Mouse (Mus musculus) brain, adult 2 months (tissue): Measurements from ENCODE around the gene Nav2.

ENCODE experiments used
- DNase-seq: peaks from one replicate; pipeline ENCODE4 v3.0.0; 2011; ENCODE audit warnings: low read depth, low spot score

Gene Nav2

DNA sequence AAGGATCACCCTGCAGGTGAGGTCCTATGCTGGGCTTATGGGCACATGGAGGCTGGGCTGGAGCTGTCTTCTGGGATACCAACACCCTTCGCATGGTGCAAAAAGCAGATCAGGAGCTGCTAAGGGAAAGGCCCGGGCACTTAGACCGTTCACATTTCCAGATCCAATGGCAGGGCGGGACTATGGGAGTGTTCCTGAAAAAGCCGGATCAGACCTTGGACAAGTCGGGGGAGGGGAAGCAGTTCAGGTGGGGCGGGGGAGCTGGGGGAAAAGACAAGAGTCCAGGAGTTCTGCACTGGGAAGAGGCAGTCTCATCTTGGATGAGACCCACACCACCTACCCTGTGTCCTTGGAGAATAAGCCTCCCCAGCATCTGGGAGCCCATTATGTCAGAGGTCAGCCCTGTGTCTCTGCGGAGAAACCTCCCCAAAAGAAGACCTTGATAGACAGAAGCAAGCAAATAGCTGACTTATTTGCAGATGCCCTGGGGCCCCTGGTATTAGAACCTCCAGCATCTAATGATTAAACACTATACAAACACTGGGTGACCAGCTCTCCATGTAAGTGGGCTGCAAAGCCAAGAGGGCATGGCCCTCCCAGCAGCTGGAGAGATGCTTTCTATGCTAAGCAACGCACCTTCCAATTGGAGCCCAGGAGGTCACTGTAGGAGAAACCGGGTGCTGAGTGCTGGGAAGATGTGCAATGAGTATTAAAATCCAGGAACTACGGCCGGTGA is 597.7 kb downstream of the Nav2 start:
- no peak for DNase-seq

DNA sequence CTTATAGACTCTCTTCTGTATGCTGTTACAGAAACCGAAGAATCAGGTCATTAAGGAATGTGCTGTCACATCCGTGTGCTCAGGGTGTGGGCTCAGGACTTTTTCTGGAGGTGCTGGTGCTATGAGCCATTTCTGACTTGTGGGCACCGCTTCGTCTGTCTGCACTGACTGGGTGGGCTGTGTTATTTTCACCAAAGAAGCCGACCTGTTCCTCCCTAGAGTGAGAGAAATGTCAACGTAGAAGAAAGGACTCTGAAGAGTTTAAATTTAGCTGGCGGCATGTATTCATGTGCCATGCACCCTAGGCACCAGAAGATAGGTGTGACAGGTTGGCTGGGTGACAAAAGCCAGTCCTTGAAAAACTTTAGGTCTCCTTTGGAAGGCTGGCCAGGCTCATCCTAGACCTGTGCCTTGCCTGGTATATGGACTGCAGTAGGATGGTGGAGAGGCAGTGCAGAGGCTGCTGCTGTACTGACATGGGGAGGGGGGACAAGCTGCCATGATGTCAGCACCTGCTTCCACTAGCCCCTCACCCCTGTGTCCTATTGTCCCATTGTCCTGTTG is 599.5 kb downstream of the Nav2 start:
- peak; percentile 68 for DNase-seq

DNA sequence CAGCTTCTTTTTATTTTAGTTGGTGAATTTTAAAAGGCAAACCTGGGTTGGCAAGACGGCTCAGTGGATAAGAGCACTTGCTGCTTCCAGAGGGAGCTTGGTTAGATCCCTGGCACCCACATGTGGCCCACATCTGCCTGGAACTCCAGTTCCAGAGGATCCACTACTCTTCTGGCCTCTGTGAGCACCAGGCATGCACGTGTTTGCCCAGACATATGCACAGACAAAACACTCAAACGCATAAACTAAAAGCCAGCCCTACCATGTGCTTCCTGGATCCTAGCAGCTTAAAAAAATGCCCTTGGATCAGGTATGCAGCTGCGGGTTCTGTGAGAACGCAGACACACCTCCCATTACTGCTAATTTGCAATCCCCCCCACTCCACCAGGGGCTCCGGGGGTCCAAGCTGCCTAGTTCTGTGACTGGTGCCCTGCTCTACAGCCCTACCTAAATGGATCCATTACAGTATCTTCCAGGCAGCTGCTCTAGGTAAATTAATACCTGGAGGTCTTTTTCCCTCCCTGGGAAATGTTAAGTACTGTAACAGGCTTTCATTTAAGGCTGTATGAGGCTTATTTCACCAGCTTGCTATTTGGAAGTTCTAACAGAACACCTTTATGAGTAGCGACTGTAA is 603.4 kb downstream of the Nav2 start:
- no peak for DNase-seq

DNA sequence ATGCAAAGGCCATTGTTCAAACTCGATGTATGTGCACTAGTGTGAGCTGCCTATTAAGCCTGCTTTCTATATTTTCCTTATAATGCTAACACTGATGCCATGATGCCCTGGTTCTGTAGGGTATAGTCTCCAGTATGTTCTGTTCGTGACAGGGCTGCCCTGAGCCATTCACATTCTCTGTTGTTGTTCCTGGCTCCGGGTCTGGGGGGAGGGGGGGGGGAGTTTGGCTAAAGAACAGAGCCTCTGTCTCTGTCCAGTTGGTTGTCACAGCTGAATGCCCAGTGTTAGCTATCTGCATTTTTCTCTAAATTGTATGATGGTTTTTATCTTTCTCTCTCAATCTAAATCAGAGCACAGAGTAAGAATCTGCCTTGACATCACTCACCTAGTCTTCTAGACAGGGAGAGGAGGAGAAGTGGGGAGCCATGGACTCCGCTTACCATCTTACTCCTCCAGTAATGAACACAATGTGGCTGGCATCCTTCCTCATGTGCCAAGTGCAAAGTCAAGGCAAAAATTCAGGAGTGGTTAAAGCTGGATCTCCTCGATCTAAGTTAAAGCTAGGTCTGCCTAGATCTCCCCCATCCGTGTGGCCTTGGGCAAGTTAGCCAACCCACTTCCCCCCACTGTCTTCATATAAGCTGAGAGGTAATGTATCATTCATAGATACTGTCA is 605.4 kb downstream of the Nav2 start:
- peak; percentile 56 for DNase-seq

DNA sequence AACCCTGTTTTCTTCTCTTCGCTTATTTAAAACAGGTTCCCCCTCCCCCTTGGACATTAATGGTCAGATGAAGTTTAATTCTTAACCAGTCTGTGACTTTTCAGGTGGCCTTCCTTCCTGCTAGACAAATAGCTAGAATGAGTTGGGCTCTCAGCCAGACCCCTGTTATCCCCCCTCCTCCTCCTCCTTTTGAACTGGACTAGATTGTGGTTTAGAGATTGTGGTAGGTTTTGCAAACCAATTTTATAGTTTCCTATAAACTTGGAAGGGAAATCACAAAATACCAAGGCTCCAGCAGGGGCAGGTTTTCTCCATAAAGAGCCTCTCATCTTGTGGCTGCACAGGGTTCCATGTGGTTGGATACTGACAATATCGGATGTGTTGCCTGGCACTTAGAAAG is 606.5 kb downstream of the Nav2 start:
- no peak for DNase-seq

DNA sequence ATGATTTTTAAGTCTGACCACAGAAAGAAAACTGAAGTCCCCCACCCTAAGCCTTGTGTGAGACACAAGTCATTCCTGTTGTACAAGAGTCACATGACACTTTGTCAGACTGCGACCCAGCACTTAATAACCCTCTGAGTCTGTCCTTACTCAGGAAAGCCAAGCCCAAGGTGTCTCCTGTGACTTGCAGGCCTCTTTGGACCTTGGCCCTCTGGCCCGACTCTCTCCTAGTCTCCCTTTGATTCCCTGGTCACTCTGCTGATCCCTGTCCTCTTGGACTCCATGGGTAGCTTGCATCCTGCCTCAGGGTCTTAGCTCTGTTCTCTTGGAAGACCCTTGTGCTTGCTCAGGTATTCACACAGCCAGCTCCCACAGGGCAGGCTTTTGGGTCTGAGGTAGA is 612.0 kb downstream of the Nav2 start:
- no peak for DNase-seq

DNA sequence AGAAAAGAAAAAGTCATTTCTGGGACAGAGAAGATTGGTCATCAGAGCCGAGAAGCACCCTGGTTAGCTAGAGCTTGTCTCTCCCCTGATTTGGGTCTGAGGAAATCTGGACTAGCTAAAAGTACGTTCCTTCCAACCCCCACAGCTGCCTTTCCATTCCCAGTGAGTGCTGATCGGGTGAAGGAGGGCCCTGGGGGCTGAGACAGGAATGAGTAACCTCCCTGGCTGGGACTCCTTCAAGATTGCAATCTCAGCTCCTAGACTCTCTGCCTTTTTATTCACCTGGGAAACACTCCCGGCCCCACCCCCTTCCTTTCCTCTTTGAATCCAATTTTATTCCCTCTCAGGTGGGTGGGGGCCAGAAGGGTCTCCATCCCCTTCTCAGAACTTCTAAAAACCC is 612.8 kb downstream of the Nav2 start:
- peak; percentile 67 for DNase-seq

DNA sequence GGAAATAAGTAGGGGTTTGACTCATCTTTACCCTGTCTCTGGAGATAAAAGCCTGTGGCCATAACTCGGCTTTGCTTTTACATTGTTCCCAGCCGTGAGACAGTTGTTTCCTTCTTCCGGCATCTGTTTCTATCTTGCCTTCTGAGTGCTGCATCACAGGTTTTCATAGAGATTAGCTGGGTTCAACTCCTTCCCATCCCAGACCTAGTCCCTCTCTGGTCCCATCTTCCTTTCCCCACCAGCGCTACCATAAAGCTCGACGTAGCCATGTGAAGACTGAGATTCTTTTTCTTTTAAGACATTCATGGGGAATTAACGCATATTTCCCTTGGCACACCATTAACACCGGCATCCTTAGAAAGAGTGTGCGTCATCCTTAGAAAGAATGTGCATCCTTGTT is 613.5 kb downstream of the Nav2 start:
- no peak for DNase-seq

DNA sequence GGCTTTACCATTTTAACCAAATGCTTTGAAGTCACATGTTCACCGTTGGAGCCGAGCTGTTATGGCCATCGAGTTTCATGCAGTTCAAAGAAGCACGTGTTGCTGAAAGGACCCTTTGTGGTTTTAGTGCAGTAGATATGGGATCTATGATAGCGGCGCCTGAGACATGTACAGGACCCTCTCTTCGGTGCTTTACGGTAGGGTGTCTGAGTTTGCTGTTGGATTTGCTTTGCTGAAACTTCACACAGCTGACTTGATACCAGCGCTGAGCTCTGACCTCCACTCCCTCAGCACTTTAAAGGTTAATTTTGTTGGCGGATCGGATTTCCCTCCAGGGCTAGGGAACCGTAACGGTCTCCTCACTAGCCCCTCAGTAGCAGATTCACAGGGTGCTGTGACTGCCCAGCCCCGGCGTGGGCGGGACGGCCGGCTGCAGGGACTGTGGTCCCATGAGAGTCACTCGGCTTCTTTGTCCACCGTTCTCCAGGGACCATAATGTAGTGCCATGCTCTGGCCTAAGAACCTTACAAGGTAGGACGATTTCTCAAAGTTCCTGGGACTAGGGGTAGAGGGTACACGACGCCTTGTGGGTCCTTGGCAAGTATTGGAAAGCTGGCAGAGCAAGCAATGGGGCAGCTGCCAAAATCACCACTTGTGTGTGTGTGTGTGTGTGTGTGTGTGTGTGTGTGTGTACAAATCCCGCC is 614.0 kb downstream of the Nav2 start:
- no peak for DNase-seq

DNA sequence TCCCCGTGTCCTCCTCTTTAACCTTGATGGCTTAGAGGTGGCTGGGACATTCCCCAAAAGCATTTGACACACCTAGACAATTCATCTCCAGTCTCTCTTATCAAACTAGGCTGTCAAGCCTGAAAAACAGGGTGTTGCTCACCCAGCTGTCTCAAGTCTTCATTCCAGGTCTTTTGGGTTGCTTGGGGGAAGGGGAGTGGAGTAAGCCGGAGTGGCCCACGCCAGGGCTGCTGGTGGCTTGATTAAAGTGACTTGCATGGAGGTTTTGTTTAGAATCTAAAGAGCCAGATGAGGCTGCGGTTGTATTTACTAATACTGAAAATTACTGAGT is 614.6 kb downstream of the Nav2 start:
- no peak for DNase-seq

DNA sequence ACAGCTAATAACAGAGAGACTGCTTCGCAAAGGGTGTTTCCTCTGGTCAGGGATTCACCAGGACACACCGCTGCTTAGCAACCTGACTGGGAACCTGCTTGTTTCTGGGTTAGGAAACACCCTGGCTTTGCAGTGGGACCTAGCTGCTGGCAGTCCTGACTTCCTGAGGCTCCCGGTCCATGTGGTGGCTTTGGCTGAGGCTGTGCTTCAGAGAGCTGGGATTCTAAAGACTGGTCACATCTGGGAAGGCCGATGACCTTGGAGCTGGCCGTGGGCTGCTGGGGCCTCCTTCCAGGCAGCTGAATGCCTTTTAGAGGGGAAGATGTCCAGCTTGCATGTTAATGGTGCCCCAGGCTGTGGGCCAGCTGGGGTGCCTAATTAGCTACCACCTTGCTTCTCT is 615.2 kb downstream of the Nav2 start:
- no peak for DNase-seq

DNA sequence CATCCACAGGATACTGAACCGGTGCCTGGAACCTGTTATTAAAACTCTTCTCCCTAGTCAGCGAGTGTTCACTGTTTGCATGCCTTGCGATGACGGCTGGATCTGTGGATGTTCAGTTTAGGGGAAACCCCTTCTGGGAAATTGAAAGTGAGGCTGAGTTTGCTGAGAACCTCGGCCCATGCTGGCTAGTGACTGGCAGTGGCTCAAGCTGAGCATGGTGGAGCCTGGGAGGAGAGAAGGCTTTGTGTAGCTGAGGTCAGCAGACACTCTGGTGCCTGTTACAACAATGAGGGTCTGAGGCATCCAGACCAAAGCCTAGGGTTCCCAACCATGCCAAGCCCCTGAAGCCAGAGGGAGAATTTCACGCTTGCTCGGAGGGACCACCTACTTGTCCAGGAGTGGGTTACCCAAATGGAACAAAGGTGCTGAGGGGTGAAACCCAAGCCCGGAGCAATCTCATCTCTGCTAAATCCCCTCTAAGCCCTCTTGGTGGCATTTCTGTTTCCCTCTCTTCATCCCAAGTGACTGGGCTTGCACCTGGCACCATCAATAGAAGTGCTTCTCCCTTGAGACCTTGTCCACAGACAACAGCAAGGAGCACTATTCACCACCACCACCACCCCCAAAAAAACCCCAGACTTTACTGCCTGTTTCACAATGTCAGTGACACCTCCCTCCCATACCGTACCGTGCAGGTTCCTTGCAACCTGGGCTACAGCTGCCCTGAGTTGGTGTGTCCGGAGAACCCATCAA is 617.0 kb downstream of the Nav2 start:
- DNase-seq, result peak; percentile 29

DNA sequence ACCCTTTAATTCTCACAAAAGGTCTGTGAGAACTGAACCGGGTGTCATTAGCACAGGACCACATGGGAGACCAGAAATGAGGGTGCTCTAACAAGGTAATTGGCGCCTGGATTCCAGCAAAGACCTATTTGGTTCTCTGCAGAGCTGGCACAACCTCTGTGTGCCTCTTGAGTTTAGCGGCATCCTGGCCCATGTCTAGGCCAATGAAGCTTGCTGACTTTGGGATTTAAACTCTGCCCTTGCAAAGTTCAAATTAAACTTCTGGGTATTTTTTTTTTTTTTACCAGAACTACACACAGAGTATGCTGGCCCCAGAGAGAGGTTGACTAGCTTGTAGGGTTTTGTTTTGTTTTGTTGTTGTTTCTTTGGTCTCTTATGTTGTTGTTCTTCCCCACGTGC is 617.6 kb downstream of the Nav2 start:
- no peak for DNase-seq

DNA sequence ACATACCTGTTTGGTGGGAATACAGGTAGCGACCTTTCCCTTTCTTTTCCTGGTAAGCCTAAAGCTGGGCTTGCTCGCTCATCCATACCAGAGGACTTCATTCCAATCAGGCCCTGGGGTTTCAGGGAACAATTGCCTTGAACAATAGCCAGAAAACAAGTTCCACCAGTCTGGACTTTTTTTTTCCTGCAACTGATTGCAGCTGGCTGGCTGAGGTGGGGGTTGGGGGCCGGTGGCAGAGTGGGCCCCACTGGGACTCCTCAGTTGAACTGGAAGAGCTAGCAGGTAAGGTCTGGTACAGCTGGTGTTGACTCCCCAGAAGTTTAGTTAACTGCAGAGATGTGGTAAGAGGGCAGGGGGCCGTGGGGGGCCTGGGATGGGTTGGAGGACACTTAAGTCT is 619.0 kb downstream of the Nav2 start:
- no peak for DNase-seq

DNA sequence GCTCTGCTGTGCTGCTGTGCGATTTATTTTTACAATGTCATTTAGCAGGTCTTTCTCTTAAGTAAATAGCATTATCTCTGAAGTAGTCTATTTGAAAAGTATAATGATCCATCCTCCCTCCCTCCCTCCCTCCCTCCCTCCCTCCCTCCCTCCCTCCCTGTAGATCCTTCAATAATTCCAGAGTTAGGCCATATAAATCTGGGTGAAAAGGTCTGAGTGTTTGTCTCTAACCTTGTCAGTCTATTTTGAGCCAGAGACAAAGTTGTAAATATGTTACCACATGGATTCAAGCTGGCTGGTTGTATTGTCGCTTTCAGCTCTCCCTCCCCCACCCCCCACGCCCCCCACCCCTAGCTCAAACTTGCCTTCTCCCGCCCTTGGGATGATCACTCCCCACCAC is 619.4 kb downstream of the Nav2 start:
- no peak for DNase-seq

DNA sequence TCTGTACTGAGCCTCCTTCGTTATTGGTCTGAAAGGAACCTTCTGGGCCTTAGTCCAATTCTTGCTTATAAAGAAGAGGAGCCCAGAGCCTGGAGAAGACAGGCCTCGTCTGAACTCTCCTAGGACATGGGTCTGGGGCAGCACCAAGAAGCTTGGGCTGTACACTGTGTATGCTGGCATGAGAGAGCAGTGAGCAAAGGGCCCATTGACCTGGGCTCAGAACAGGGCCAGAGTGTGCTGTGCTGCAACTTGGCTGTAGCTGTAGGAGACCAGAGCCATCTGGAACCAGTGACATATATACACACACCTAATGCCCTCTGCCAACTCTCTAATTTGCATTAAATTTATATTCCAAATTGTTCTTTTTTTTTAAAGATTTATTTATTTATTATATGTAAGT is 621.0 kb downstream of the Nav2 start:
- no peak for DNase-seq

DNA sequence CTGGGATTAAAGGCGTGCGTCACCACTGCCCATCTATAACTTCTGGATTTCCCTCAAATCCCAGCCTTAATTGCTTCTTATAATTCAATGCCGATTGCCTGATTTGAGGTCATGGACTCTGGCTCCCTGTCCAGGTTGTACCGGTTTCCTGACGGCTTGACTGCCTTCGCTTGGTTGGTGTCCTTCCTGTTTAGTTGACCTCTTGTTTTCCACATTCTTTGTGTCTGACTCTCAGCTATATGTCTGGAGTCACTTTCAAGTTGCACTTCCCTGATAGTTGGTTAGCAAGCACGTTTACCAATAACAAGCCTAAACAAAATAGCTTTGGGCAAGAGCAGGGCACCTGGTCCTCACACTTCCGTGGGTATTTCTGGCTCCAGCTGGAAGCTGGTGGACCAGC is 625.1 kb downstream of the Nav2 start:
- no peak for DNase-seq

DNA sequence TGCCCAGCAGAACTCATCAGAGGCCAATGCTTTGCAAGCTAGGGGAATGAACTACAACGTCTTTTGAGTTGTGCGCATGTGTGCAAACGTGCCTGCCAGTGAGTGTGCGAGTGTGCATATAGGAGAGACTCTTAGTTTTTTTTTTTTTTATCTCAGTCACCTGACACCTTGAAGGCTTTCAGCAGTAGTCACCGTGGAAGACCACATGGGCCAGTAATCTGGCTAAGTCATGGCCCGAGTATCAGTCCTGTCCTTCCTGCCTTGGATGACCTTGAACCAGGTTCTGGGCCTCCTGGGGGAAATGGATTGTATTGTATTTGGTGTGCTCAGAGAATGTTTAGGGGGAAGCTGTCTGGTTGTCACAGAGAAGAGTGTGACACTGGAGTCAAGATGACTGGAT is 625.7 kb downstream of the Nav2 start:
- DNase-seq, result no peak

DNA sequence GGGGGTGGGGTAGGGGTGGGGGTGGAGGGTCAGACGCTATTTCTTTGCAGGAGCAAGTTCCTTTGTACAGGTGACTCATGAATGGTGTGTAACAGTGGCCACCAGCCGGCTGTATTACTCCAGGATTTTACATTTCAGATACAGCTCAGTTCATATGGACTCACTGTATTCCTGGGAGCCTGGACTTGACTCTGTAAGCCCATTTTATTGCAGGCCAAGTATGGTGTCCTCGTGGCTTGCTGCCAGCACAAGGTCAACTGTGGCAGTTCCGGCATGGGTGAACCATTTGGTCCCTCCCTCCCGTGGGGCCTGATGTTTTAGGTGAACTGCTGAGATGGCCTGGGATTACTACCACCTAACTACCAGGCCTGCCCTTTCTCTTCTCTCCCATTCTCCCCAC is 629.8 kb downstream of the Nav2 start:
- DNase-seq, result no peak

DNA sequence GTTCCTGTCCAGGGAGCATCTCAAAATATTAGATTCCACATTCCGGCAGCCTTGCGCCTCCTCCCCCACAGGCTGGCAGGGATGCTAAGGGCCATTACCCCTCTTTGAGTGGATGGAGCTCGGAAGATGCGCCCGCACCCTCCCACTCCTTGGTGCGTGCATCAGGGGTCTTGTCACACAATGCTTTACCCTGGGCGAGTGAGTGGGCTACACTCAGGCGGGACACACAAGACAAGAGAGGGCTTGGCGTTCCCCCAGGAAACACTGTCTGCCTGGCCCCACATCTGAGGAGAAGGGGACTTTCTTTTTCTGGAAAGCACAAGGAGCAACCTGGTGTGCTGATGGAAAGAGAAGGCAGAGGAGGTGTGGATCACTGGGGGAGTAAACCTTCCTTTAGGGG is 631.7 kb downstream of the Nav2 start:
- peak; percentile 73 for DNase-seq

DNA sequence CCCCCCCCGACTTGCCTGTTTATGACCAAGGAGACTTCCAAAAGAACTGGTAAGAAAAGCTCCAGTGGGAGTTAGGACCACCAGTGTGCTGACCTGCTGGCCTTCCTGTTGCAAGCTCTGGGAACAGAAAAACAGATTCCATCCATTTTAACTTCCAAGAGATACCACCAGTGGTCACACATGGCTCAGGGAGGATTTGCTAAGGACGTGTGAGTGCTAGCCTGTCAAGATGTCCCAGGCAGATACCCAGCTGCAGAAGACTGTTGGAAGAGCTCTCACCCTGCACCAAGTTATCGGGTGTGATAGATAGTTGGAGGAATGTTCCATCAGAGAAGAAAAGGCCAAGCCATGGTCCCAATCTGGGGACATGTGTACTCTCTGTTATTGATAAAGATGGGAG is 633.6 kb downstream of the Nav2 start:
- DNase-seq, result no peak
